Mouse (Mus musculus) natural killer cell, adult 2 months (primary cell): ENCODE results near the gene Prkar2b.
"Not testable (repeated sequence)": the region's sequence is repeated elsewhere in the genome, so short reads cannot be mapped to it uniquely, and the experiment has no call there.

Experiments
- DNase-seq, 2 experiments: peaks; one replicate each; pipeline ENCODE4 v3.0.0; 2022; ENCODE audit warnings: low spot score in 2 of 2

Prkar2b gene

GRCm38 (mm10) chr12:32009985-32010369, 51.1 kb downstream of the Prkar2b start:
- DNase-seq = not testable (repeated sequence)

- no peak for DNase-seq
These were observed 51.7 kb downstream of the Prkar2b start for GRCm38 (mm10) chr12:32009267-32009984.

GRCm38 (mm10) chr12:32008728-32009127, 52.4 kb downstream of the Prkar2b start:
- no peak for DNase-seq

- no peak for DNase-seq
These were observed 53.5 kb downstream of the Prkar2b start for GRCm38 (mm10) chr12:32007646-32008045.

- DNase-seq = no peak
These were observed 54.1 kb downstream of the Prkar2b start for GRCm38 (mm10) chr12:32007040-32007439.

- no peak for DNase-seq
These were observed 54.6 kb downstream of the Prkar2b start for GRCm38 (mm10) chr12:32006391-32006929.

GRCm38 (mm10) chr12:32000464-32000863, 60.6 kb downstream of the Prkar2b start:
- no peak for DNase-seq

GRCm38 (mm10) chr12:31998706-31999105, 62.4 kb downstream of the Prkar2b start:
- DNase-seq = no peak

GRCm38 (mm10) chr12:31997328-31997878, 63.7 kb downstream of the Prkar2b start:
- no peak for DNase-seq

- peak; percentile 63 to 69 for DNase-seq
These were observed 64.2 kb downstream of the Prkar2b start for GRCm38 (mm10) chr12:31996877-31997276.

- DNase-seq = no peak
These were observed 70.5 kb downstream of the Prkar2b start for GRCm38 (mm10) chr12:31990575-31990974.

GRCm38 (mm10) chr12:31989726-31990125, 71.4 kb downstream of the Prkar2b start:
- no peak for DNase-seq

GRCm38 (mm10) chr12:31986463-31986862, 74.6 kb downstream of the Prkar2b start:
- DNase-seq = no peak

GRCm38 (mm10) chr12:31985738-31986137, 75.4 kb downstream of the Prkar2b start:
- DNase-seq = no peak

- no peak for DNase-seq
These were observed 76.4 kb downstream of the Prkar2b start for GRCm38 (mm10) chr12:31984664-31985063.

- DNase-seq = no peak
These were observed 76.9 kb downstream of the Prkar2b start for GRCm38 (mm10) chr12:31984206-31984605.

GRCm38 (mm10) chr12:31983769-31984168, 77.3 kb downstream of the Prkar2b start:
- DNase-seq = no peak

- DNase-seq = no peak
These were observed 77.9 kb downstream of the Prkar2b start for GRCm38 (mm10) chr12:31983238-31983637.

GRCm38 (mm10) chr12:31977613-31978195, 83.4 kb downstream of the Prkar2b start:
- DNase-seq = no peak

- no peak for DNase-seq
These were observed 84.6 kb downstream of the Prkar2b start for GRCm38 (mm10) chr12:31976544-31976943.

- DNase-seq = peak in 1 of 2 experiments; percentile 68
These were observed 87.5 kb downstream of the Prkar2b start for GRCm38 (mm10) chr12:31973473-31974172.

GRCm38 (mm10) chr12:31971547-31971946, 89.5 kb downstream of the Prkar2b start:
- no peak for DNase-seq
